Mouse (Mus musculus) lung, postnatal 4 days (tissue): Measurements from ENCODE around the gene Fbf1.

Source experiments
- DNase-seq, 2 experiments: peaks; one replicate each; pipeline ENCODE4 v3.0.0; 2021

The Fbf1 gene

GRCm38 (mm10) chr11:116178411-116179121 is 10.6 kb upstream of the Fbf1 start:
- DNase-seq: peak; percentile 52 to 68

DNA sequence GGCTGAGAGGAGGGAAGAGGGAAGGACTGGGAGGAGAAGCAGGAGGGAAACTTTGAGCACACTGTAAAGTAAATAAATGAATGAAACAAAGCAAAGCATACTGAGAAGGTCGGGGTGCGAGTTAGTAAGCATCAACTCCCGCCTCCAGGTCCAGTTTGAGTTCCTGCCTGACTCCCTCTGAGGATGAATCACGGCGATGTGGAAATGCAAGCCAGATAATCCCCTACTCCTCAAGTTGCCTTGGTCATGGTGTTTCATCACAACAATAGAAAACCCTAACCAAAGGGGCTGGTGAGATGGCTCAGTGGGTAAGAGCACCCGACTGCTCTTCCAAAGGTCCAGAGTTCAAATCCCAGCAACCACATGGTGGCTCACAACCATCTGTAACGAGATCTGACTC is 8.0 kb upstream of the Fbf1 start:
- no peak for DNase-seq

- DNase-seq: no peak
Observed at GRCm38 (mm10) chr11:116174775-116175448, 6.9 kb upstream of the Fbf1 start.

DNA sequence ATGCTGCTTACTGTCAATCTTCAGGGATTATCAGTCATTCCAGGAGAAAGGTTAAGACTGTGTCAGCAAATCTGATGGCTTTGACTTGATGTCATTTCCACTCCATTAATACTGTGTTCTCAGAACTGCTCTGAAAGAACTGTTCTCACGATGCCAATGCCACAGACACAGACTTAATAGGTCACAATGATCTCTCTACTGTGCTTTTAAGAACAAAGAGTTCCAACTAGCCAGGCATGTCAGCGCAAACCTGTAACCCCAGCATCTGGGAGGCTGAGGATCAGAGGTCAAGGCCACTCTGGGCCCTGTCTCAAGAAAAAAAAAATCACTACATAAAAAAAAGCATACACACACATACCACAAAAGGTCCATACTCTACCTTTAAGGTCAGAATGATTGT is 4.0 kb upstream of the Fbf1 start:
- no peak for DNase-seq

DNA sequence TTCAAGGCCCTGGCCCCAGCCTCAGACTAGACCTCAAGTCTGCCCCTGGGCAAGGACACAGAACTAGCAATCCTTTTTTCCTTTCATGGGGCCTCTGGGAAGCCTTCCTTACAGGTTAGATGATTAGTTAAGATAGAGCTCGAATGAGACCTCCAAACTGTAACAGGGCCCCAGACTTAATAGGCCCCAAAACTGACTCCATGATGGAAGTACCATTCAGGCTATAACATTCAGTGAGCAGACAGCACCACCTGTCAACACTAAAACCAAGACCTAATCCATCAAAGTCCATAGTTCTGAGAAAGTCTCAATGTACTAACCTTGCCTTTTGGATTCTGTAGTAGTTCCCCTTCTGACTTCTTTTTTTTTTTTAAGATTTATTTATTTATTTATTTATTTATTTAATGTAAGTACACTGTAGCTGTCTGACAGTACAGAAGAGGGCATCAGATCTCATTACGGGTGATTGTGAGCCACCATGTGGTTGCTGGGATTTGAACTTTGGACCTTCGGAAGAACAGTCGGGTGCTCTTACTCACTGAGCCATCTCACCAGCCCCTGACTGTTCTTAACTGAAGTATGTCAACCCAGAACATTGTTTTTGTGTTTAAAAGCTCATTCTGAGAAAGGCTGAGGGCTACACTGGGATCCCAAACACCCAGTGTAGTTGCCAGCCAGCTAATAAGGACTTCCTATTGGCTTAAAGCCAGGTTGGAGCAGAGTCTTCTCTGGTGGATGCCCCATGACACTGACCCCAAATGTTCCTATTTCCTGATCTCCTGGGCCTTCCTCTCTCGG is 2.2 kb upstream of the Fbf1 start:
- DNase-seq: no peak

- no peak for DNase-seq
Observed at GRCm38 (mm10) chr11:116169214-116169613, 1.2 kb upstream of the Fbf1 start.

DNA sequence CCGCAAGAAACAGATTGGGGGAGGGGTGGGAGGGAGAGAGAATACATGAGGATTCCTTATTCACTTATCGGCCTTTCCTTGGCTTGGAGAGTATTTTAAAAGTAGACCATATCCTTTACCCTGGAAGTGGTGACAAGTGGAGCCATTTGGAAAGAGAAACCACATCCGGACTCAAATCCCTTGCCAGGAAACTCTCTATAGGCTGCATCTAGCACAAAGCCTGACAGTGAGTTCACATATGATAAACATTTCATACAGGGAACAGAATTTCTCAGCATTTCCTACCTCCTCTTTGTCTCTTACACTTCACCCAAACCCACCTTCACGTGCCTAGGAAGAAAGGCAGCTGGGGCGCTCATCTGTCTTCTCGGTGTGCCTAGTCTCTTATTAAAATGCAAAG is 734 bp downstream of the Fbf1 start:
- DNase-seq: no peak

DNA sequence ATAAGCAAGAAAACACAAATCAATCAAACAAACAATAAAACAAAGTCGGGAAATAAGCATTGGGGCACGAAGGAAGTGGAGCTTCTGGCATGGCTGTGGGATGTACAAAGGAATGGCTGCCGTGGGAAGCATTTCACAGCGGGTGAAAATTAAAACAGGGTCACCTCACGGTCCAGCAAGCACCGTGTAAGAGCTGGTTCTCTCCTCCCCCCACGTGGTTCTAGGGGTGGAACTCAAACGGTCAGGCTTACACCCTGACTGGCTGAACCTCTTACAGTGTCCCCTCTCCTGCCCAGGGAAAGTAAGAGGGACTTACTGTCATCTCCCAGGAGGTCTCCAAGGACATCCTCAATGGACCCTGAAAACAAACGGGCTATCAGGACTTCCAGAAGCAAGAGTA is 5.0 kb downstream of the Fbf1 start:
- DNase-seq: no peak

DNA sequence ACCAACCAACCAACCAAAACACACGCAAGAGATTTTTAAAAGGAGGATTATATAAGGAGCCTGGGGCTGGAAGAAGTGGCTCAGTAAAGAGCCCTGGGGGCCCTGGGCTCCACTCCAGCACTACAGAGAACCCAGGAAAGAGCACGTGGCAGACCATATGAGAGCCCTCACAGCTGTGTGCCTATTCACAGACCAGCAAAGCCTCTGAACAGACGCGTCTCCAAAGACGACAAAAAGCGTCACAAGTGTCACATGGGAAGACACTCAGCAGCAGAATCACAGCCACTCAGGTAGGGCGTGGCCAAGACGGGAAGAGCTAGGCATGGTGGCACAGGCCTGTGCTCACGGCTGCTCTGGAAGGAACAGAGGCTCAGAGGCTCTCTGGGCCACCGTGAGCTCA is 5.8 kb downstream of the Fbf1 start:
- DNase-seq: no peak

- DNase-seq: no peak
Observed at GRCm38 (mm10) chr11:116161312-116161711, 6.7 kb downstream of the Fbf1 start.

- DNase-seq: no peak
Observed at GRCm38 (mm10) chr11:116150960-116151359, 17.0 kb downstream of the Fbf1 start.

DNA sequence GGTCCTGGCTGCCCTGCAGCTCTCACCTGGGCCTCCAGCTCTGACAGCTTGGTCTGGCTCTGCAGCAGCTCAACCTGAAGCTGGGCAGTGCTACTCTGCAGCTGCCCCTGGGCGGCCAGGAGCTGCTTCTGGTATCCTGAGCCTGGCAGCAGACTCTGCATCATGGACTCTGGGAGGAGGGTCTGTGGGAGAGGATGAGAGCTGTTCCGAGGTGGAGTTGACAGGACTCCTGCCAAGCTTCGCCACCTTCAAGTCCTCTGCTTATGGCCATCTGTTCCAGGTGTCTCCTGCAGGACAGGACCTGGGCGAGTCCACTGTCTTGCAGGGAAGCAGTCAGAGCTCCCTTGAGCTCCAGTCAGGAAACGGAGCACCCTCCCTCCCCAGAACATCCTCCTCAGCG is 18.6 kb downstream of the Fbf1 start:
- DNase-seq: no peak

GRCm38 (mm10) chr11:116148761-116149221 is 19.2 kb downstream of the Fbf1 start:
- no peak for DNase-seq

GRCm38 (mm10) chr11:116146294-116146985 is 21.5 kb downstream of the Fbf1 start:
- DNase-seq: peak; percentile 50 to 71

DNA sequence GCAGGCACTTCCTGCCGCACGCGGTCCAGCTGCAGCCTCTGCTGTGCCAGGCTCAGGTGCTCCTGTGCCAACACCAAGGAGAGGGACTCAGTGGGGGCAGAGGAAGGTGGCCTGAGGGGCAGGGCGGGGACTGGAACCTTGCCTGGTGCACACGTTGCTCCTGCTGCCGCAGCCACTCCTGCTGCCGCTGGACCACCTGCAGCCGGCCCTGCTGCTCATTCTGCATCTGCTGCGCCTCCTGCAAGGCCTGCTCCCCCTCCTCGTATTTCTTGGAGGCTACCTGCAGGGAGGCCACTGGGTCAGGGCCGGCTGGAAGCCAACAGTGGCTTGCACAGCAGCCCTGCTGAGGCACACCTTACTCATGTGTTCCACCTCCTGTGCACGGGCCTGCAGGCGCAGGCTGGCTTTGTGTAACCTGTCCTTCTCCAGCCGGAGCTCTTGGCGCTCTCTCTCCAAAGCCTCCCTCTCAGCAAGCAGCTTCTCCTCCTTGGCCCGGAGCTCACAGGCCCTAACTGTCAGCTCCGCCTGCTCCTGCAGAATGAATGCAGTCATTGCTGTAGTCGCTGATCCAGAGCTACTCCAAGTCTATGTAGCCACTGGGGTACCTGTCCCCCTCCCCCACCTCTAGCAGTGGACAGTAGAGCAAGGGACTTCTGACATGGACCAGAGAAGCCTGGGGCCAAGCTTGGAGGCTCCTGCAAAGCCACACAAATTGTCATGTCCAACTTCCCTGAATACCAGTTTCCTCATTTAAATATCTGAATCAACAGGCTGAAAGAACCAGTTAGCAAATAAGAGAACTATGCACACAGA is 22.3 kb downstream of the Fbf1 start:
- no peak for DNase-seq

DNA sequence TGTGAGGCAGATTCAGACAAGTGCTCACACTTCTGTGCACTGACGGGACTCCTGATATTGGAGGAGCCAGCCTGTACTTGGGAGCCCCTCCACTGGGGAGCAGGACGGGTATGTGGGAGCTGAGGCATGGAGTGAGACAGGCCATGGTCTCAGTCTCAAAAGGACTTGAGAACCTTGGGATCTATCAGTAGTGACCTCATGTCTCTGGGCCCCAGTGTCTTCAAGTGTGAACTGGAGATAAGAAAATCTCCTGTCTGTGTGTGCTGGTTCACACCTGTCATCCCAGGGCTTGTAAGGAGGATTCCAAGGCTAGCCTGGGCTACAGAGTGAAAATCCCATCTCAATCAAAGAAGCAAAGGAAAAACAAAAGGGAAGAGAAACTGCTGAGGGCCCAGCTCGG is 24.5 kb downstream of the Fbf1 start:
- DNase-seq: no peak

- DNase-seq: no peak
Observed at GRCm38 (mm10) chr11:116142211-116142991, 25.6 kb downstream of the Fbf1 start.

DNA sequence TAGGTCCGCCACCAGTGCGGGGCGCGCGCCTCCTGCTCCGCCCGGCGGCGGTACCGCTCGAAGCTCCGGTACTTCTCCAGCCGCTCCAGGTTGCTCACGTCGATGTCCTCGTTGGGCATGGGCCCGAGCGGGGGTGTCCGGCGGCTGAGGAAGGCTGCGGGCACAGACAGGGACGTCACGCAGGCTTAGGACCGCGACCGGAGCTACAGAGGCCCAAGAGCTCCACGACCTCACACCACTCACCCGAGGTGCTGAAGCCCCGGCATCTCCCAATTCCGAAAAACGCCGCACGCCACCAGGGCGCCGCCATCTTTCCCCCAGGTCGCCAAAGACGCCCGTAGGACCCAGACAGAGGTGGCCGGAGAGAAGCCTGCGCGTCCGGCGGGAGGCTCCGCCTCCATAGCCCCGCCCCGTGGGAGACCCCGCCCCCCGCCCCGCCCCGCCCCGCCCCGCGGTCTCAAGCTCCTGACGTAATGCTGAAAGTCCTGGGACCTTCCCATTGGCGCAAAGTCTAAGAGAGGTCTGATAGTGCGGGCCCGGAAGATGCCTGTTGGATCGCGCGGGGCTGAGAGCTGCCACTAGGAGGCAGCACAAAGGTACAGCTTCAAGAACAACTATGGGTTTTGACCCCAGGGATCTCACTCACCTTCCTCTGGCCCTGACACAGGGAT is 29.4 kb downstream of the Fbf1 start, which contains the start of gene Mrpl38:
Gene Mrpl38, minus strand, starts transcription at position 401 of the 671 bp plus-strand sequence.
- DNase-seq: peak; percentile 91 to 94

DNA sequence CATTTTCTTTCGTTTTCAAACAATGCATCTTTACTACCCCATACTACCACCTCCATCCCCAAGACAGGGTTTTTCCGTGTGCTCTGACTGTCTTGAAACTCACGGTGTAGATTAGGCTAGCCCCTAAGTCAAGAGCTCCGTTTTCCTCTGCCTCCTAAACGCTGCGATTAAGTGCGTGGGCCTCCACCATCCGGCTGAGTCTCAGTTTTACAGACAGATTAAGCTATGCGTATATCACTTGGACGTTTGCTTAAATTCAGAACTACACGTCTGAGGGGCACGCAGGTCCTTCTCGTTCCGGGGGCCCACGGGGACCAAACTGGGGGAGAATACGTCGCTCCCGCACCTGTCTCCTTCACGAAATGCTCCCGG is 29.9 kb downstream of the Fbf1 start:
- no peak for DNase-seq

GRCm38 (mm10) chr11:116134171-116134570 is 33.8 kb downstream of the Fbf1 start:
- no peak for DNase-seq

GRCm38 (mm10) chr11:116133497-116133896 is 34.5 kb downstream of the Fbf1 start:
- no peak for DNase-seq
